Mouse (Mus musculus): ENCODE results near the gene Olfr715b. TPM values are rescaled to one million over a fixed set of nuclear protein-coding genes. Genes with fewer than 3 reads are reported as not detected.
"Not testable (repeated sequence)": the region's sequence is repeated elsewhere in the genome, so short reads cannot be mapped to it uniquely, and the experiment has no call there.

Gene Olfr715b
- polyA plus RNA-seq (2015; fragmentation: Nextera tagmentation; extraction: Ambion mirVana): not detected in 2 replicates

- H3K4me2 ChIP-seq (ENCODE audit: low read depth, low read length); H3K27me3 ChIP-seq (ENCODE audit: control insufficient read depth, insufficient read depth, low read length); H3K9ac ChIP-seq (ENCODE audit: low read length); ATAC-seq (replicated peaks; ENCODE audit: extremely low read depth, insufficient read depth, low FRiP score); H3K9me3 ChIP-seq (replicated peaks; ENCODE audit: control insufficient read depth, low read length); H3K4me1 ChIP-seq (ENCODE audit: control insufficient read depth, insufficient read depth, low read length); H3K4me3 ChIP-seq (ENCODE audit: low read length); H3K27ac ChIP-seq (ENCODE audit: low read length); H3K36me3 ChIP-seq (ENCODE audit: control insufficient read depth, insufficient read depth): not testable (repeated sequence)
- 56% methylated on average over 1 of the region's 2 CpGs for WGBS
Observed at GRCm38 (mm10) chr7:107110269-107110668, at the start of gene Olfr715b. Gene Olfr715b (minus strand): TSS chr7:107110369.

- H3K9me3 ChIP-seq (replicated peaks; ENCODE audit: control insufficient read depth, low read length); H3K9ac ChIP-seq (ENCODE audit: low read length); H3K36me3 ChIP-seq (ENCODE audit: control insufficient read depth, insufficient read depth); ATAC-seq (replicated peaks; ENCODE audit: extremely low read depth, insufficient read depth, low FRiP score); H3K4me3 ChIP-seq (ENCODE audit: low read length); H3K27ac ChIP-seq (ENCODE audit: low read length); H3K27me3 ChIP-seq (ENCODE audit: control insufficient read depth, insufficient read depth, low read length); H3K4me2 ChIP-seq (ENCODE audit: low read depth, low read length); H3K4me1 ChIP-seq (ENCODE audit: control insufficient read depth, insufficient read depth, low read length): not testable (repeated sequence)
- WGBS: 51% methylated on average over 2 of the region's 2 CpGs
Observed at GRCm38 (mm10) chr7:107138027-107138426, 27.9 kb upstream of the Olfr715b start, which contains the start of gene Olfr716. Gene Olfr716 (plus strand): TSS chr7:107138327.

- H3K27ac ChIP-seq (ENCODE audit: low read length); H3K36me3 ChIP-seq (ENCODE audit: control insufficient read depth, insufficient read depth); H3K4me3 ChIP-seq (ENCODE audit: low read length); H3K27me3 ChIP-seq (ENCODE audit: control insufficient read depth, insufficient read depth, low read length); H3K9me3 ChIP-seq (replicated peaks; ENCODE audit: control insufficient read depth, low read length); H3K4me1 ChIP-seq (ENCODE audit: control insufficient read depth, insufficient read depth, low read length); H3K4me2 ChIP-seq (ENCODE audit: low read depth, low read length); ATAC-seq (replicated peaks; ENCODE audit: extremely low read depth, insufficient read depth, low FRiP score); H3K9ac ChIP-seq (ENCODE audit: low read length): not testable (repeated sequence)
- 81% methylated on average over 2 of the region's 3 CpGs for WGBS
Observed at GRCm38 (mm10) chr7:107130983-107131382, 20.8 kb upstream of the Olfr715b start, which contains the start of gene Olfr715. Gene Olfr715 (minus strand): TSS chr7:107131083.

GRCm38 (mm10) chr7:107092920-107093319 lies 17.2 kb downstream of the Olfr715b start, which contains the start of gene Olfr17:
Gene Olfr17 (plus strand): TSS chr7:107093220.
- H3K4me2 ChIP-seq (ENCODE audit: low read depth, low read length): no peak within 1 kb of the TSS
- no peaks in the 10 kb centered on the region for H3K27me3 ChIP-seq (ENCODE audit: control insufficient read depth, insufficient read depth, low read length)
- no peak for ATAC-seq (replicated peaks; ENCODE audit: extremely low read depth, insufficient read depth, low FRiP score)
- WGBS: 36% methylated on average over 1 of the region's 1 CpGs
- H3K9ac ChIP-seq (ENCODE audit: low read length): no peak within 1 kb of the TSS
- no peak within 1 kb of the TSS for H3K4me3 ChIP-seq (ENCODE audit: low read length)
- H3K4me1 ChIP-seq (ENCODE audit: control insufficient read depth, insufficient read depth, low read length): no peaks in the 10 kb centered on the region
- no peaks in the 10 kb centered on the region for H3K36me3 ChIP-seq (ENCODE audit: control insufficient read depth, insufficient read depth)
- H3K27ac ChIP-seq (ENCODE audit: low read length): no peak within 1 kb of the TSS
- no peaks in the 10 kb centered on the region for H3K9me3 ChIP-seq (replicated peaks; ENCODE audit: control insufficient read depth, low read length)

GRCm38 (mm10) chr7:107070681-107071080 lies 39.5 kb downstream of the Olfr715b start, which contains the start of gene Olfr714:
Gene Olfr714 (plus strand): TSS chr7:107070981.
- Histone ChIP-seq H3K4me2 (ENCODE audit: low read depth, low read length) (no peak within 1 kb of the TSS), H3K4me3 (ENCODE audit: low read length) (no peak within 1 kb of the TSS), H3K27me3 (ENCODE audit: control insufficient read depth, insufficient read depth, low read length) (no peaks in the 10 kb centered on the region), H3K9ac (ENCODE audit: low read length) (no peak within 1 kb of the TSS), H3K4me1 (ENCODE audit: control insufficient read depth, insufficient read depth, low read length) (no peaks in the 10 kb centered on the region), H3K27ac (ENCODE audit: low read length) (no peak within 1 kb of the TSS), H3K9me3 (replicated peaks; ENCODE audit: control insufficient read depth, low read length) (no peaks in the 10 kb centered on the region; the same call in 1 of the 2 replicates), H3K36me3 (ENCODE audit: control insufficient read depth, insufficient read depth) (no peaks in the 10 kb centered on the region)
- 82% methylated on average over 2 of the region's 2 CpGs for WGBS
- no peak for ATAC-seq (replicated peaks; ENCODE audit: extremely low read depth, insufficient read depth, low FRiP score)

Other genes starting within 250 kb of the Olfr715b start
- not detected in 2 replicates for gene Olfr704, start 247.2 kb downstream of the Olfr715b start, polyA plus RNA-seq (2015; fragmentation: Nextera tagmentation; extraction: Ambion mirVana)
- not detected in 2 replicates for gene Olfr705, start 233.5 kb downstream of the Olfr715b start, polyA plus RNA-seq (2015; fragmentation: Nextera tagmentation; extraction: Ambion mirVana)
- gene Olfr706, start 222.2 kb downstream of the Olfr715b start, polyA plus RNA-seq (2015; fragmentation: Nextera tagmentation; extraction: Ambion mirVana): not detected in 2 replicates
- gene Olfr707, start 209.1 kb downstream of the Olfr715b start, polyA plus RNA-seq (2015; fragmentation: Nextera tagmentation; extraction: Ambion mirVana): not detected in 2 replicates
- not detected in 2 replicates for gene Olfr1532-ps1, start 202.4 kb downstream of the Olfr715b start, polyA plus RNA-seq (2015; fragmentation: Nextera tagmentation; extraction: Ambion mirVana)
- not detected in 2 replicates for gene Olfr709-ps1, start 178.2 kb downstream of the Olfr715b start, polyA plus RNA-seq (2015; fragmentation: Nextera tagmentation; extraction: Ambion mirVana)
- not detected in 2 replicates for gene Olfr710, start 162.1 kb downstream of the Olfr715b start, polyA plus RNA-seq (2015; fragmentation: Nextera tagmentation; extraction: Ambion mirVana)
- not detected in 2 replicates for gene Olfr6, start 146.4 kb downstream of the Olfr715b start, polyA plus RNA-seq (2015; fragmentation: Nextera tagmentation; extraction: Ambion mirVana)
- not detected in 2 replicates for gene Olfr711, start 134.9 kb downstream of the Olfr715b start, polyA plus RNA-seq (2015; fragmentation: Nextera tagmentation; extraction: Ambion mirVana)
- not detected in 2 replicates for gene Olfr2, start 104.3 kb downstream of the Olfr715b start, polyA plus RNA-seq (2015; fragmentation: Nextera tagmentation; extraction: Ambion mirVana)
- not detected in 2 replicates for gene Olfr713, start 79.2 kb downstream of the Olfr715b start, polyA plus RNA-seq (2015; fragmentation: Nextera tagmentation; extraction: Ambion mirVana)
- gene Olfr714, start 39.4 kb downstream of the Olfr715b start, polyA plus RNA-seq (2015; fragmentation: Nextera tagmentation; extraction: Ambion mirVana): not detected in 2 replicates
- not detected in 2 replicates for gene Olfr17, start 17.1 kb downstream of the Olfr715b start, polyA plus RNA-seq (2015; fragmentation: Nextera tagmentation; extraction: Ambion mirVana)
- not detected in 2 replicates for gene Olfr715, start 20.7 kb upstream of the Olfr715b start, polyA plus RNA-seq (2015; fragmentation: Nextera tagmentation; extraction: Ambion mirVana)
- gene Olfr716, start 28.0 kb upstream of the Olfr715b start, polyA plus RNA-seq (2015; fragmentation: Nextera tagmentation; extraction: Ambion mirVana): not detected in 2 replicates
- gene Nlrp14, start 56.6 kb upstream of the Olfr715b start, polyA plus RNA-seq (2015; fragmentation: Nextera tagmentation; extraction: Ambion mirVana): not detected in 2 replicates
- not detected in 2 replicates for gene Rbmxl2, start 99.1 kb upstream of the Olfr715b start, polyA plus RNA-seq (2015; fragmentation: Nextera tagmentation; extraction: Ambion mirVana)

Data from heart, embryonic 16.5 days (tissue).